Mouse (Mus musculus): Measurements from ENCODE around the gene Hs6st2. TPM values are rescaled to one million over a fixed set of nuclear protein-coding genes. Genes with fewer than 3 reads are reported as not detected.

Gene Hs6st2
- polyA plus RNA-seq, 1 experiment from 2014 or later: 131 TPM

DNA sequence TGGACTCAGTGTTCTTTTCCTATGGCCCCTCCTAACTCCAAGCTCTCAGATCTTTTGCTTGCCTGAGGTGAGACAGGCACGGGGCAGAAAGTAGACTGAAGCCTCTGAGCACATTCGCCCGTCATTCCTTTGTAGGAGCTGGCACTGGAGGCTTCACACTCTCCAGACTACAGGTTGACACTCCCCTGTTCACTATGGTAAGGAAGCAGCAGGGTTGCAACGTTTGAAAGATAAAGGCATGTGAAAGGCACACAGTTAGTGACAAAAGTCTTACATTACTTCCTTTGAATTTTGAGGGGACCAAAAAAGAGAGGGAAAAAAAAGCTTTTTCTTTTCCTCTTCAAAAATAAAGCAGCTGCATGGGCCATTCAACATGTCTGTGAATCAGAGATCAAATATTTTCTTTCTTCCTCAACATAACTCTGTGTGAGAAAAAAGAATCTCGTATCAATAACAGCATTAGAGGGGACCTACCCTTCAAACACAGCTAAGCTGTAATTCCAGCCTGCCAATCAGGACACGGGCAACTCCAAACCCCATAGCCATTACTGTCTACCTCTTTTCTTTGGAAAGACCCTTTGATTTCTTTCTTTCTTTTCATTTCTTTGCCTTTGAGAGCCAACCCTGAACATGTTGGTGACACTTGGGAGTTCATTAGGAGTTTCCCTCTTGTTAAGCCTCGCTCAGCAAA is 177.7 kb downstream of the Hs6st2 start:
- in situ Hi-C loops (cut with MboI; ENCODE audit: low pct_unique_long_range_greater_than_20kb): loop anchor here (10.0 kb wide), 1 partner anchor 201 kb away; no protein-coding TSS in a partner anchor
- CTCF ChIA-PET: interaction anchor here (1.0 kb wide), 1 partner anchor 9 kb away, joined by 3 read pairs; no protein-coding TSS in a partner anchor
- POLR2A ChIA-PET: no interaction called here
- H3K27me3 ChIP-seq: peaks cover 18% of the 10 kb centered on the region
- no peak for ATAC-seq
- no peak for DNase-seq (ENCODE audit: low read depth, low spot score)
- no peak for TF ChIP-seq CTCF (IDR thresholded peaks at IDR 0.05)

DNA sequence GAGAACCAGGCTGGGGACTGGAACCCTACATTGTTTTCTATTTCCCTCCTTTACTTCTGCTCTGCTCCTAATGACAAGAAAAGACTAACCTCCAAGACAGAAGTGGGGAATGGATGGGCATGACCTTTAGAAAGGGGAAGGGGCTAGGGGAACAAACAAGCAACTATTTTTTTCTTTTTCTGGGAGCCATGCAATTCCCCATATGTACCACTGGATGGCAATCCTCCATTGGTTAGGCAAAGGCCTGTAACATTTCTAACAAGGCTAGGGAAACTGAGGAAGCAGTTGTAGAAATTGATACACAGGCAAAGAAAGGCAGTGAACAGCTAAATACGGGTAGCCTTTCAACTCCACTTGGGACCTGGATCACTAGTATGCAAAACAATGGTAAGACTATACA is 183.8 kb downstream of the Hs6st2 start:
- CTCF ChIA-PET: interaction anchor here (1.2 kb wide), 1 partner anchor 240 kb away, joined by 3 read pairs; no protein-coding TSS in a partner anchor
- ATAC-seq (no peak), DNase-seq (ENCODE audit: low read depth, low spot score) (no peak)
- POLR2A ChIA-PET: no interaction called here
- in situ Hi-C loops (cut with MboI; ENCODE audit: low pct_unique_long_range_greater_than_20kb): no loop called here
- H3K27me3 ChIP-seq: peaks cover 36% of the 10 kb centered on the region
- TF ChIP-seq CTCF (IDR thresholded peaks at IDR 0.05): peak; percentile 64

GRCm38 (mm10) chrX:51488374-51488773 is 193.3 kb downstream of the Hs6st2 start:
- ATAC-seq (no peak), DNase-seq (ENCODE audit: low read depth, low spot score) (peak; percentile 2)
- peaks cover 30% of the 10 kb centered on the region for H3K27me3 ChIP-seq
- ChIA-PET POLR2A (no interaction called here), CTCF (interaction anchor here (1.3 kb wide), 1 partner anchor 14 kb away, joined by 6 read pairs; no protein-coding TSS in a partner anchor)
- in situ Hi-C loops (cut with MboI; ENCODE audit: low pct_unique_long_range_greater_than_20kb): no loop called here
- no peak for TF ChIP-seq CTCF (IDR thresholded peaks at IDR 0.05)

GRCm38 (mm10) chrX:51469411-51469810 is 212.2 kb downstream of the Hs6st2 start:
- no peak for DNase-seq (ENCODE audit: low read depth, low spot score)
- POLR2A ChIA-PET: no interaction called here
- H3K27me3 ChIP-seq: peaks cover 63% of the 10 kb centered on the region
- CTCF ChIA-PET: interaction anchor here (2.3 kb wide), 1 partner anchor 15 kb away, joined by 6 read pairs; no protein-coding TSS in a partner anchor
- in situ Hi-C loops (cut with MboI; ENCODE audit: low pct_unique_long_range_greater_than_20kb): no loop called here
- ATAC-seq: no peak
- TF ChIP-seq CTCF (IDR thresholded peaks at IDR 0.05): no peak

GRCm38 (mm10) chrX:51461413-51461812 is 220.2 kb downstream of the Hs6st2 start:
- peaks cover 21% of the 10 kb centered on the region for H3K27me3 ChIP-seq
- in situ Hi-C loops (cut with MboI; ENCODE audit: low pct_unique_long_range_greater_than_20kb): no loop called here

GRCm38 (mm10) chrX:51443366-51443765 is 238.3 kb downstream of the Hs6st2 start:
- in situ Hi-C loops (cut with MboI; ENCODE audit: low pct_unique_long_range_greater_than_20kb): no loop called here
- POLR2A ChIA-PET: no interaction called here

More at GRCm38 (mm10) chrX:51461413-51461812, 220.2 kb downstream of the Hs6st2 start:
- ChIA-PET POLR2A (no interaction called here), CTCF (no interaction called here)
- DNase-seq (ENCODE audit: low read depth, low spot score) (no peak), ATAC-seq (no peak)
- no peak for TF ChIP-seq CTCF (IDR thresholded peaks at IDR 0.05)

DNA sequence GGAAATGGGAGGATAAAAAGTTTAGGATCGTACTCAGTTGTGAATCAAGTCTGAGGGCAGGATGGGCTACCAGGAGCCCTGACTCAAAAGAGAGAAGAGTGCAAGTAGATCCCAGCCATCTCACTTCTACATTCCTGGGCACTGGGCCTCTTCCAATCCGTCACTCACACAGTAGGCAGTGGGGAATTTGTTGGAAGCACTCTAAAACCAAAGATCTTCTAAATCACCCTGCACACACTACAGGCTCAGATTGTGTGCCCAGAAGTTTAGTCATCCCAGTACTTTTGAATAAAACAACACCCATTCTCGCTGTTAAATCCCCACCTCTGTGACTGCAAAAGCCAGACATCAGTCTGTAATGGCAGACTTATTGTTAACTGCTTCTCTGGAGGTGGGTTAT is 249.9 kb downstream of the Hs6st2 start:
- in situ Hi-C loops (cut with MboI; ENCODE audit: low pct_unique_long_range_greater_than_20kb): no loop called here
- DNase-seq (ENCODE audit: low read depth, low spot score): no peak
- TF ChIP-seq CTCF (IDR thresholded peaks at IDR 0.05): no peak
- no peak for ATAC-seq
- POLR2A ChIA-PET: no interaction called here
- CTCF ChIA-PET: no interaction called here
- no peaks in the 10 kb centered on the region for H3K27me3 ChIP-seq

More at GRCm38 (mm10) chrX:51443366-51443765, 238.3 kb downstream of the Hs6st2 start:
- DNase-seq (ENCODE audit: low read depth, low spot score) (no peak), ATAC-seq (no peak)
- no peak for TF ChIP-seq CTCF (IDR thresholded peaks at IDR 0.05)
- peaks cover 35% of the 10 kb centered on the region for H3K27me3 ChIP-seq
- CTCF ChIA-PET: no interaction called here

DNA sequence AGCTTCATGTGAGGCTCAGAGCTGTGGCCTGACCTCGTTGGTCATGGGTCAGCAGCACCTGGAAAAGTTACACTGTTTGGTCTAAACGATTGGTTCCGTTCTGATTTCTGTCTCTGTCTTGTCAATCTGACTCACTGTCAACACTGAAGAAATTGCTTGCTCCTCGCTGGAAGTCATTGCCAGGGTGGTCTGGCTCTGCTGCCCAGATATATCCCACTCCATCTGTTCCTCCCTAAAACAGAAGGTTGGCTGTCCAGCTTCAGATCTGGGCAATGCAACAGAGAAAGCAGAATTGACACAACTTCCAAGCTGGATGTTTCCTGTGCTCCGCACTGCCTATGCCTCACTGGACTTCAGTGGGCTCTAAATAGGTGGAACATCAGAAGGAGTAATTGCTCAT is 256.6 kb downstream of the Hs6st2 start:
- peaks cover 6% of the 10 kb centered on the region for H3K27me3 ChIP-seq
- ChIA-PET CTCF (no interaction called here), POLR2A (no interaction called here)
- DNase-seq (ENCODE audit: low read depth, low spot score) (no peak), ATAC-seq (no peak)
- no peak for TF ChIP-seq CTCF (IDR thresholded peaks at IDR 0.05)
- in situ Hi-C loops (cut with MboI; ENCODE audit: low pct_unique_long_range_greater_than_20kb): no loop called here

GRCm38 (mm10) chrX:51410289-51410688 is 271.4 kb downstream of the Hs6st2 start:
- in situ Hi-C loops (cut with MboI; ENCODE audit: low pct_unique_long_range_greater_than_20kb): no loop called here
- peaks cover 20% of the 10 kb centered on the region for H3K27me3 ChIP-seq
- no peak for ATAC-seq
- ChIA-PET POLR2A (no interaction called here), CTCF (interaction anchor here (2.0 kb wide), 1 partner anchor 9 kb away, joined by 5 read pairs; no protein-coding TSS in a partner anchor)
- TF ChIP-seq CTCF (IDR thresholded peaks at IDR 0.05): no peak
- no peak for DNase-seq (ENCODE audit: low read depth, low spot score)

GRCm38 (mm10) chrX:51397457-51397856 is 284.2 kb downstream of the Hs6st2 start:
- POLR2A ChIA-PET: interaction anchor here (1.3 kb wide), 1 partner anchor 81 kb away, joined by 3 read pairs; no protein-coding TSS in a partner anchor
- peak; percentile 48 for TF ChIP-seq CTCF (IDR thresholded peaks at IDR 0.05)

GRCm38 (mm10) chrX:51374670-51375069 is 307.0 kb downstream of the Hs6st2 start:
- DNase-seq (ENCODE audit: low read depth, low spot score) (no peak), ATAC-seq (peak; percentile 69)
- CTCF ChIA-PET: interaction anchor here (0.7 to 2.1 kb wide), 15 partner anchors 11 to 996 kb away, joined by 3 to 9 read pairs (median 3); no protein-coding TSS in a partner anchor
- peaks cover 10% of the 10 kb centered on the region for H3K27me3 ChIP-seq
- in situ Hi-C loops (cut with MboI; ENCODE audit: low pct_unique_long_range_greater_than_20kb): loop anchor here (5.0 to 10.0 kb wide), 3 partner anchors 170 to 697 kb away; partner anchors contain the start of gene Mbnl3
- POLR2A ChIA-PET: no interaction called here
- TF ChIP-seq CTCF (IDR thresholded peaks at IDR 0.05): peak; percentile 83

More at GRCm38 (mm10) chrX:51397457-51397856, 284.2 kb downstream of the Hs6st2 start:
- CTCF ChIA-PET: interaction anchor here (1.1 to 1.4 kb wide), 3 partner anchors 9 to 469 kb away, joined by 3 to 4 read pairs (median 3); no protein-coding TSS in a partner anchor
- ATAC-seq: no peak
- in situ Hi-C loops (cut with MboI; ENCODE audit: low pct_unique_long_range_greater_than_20kb): loop anchor here (10.0 kb wide), 1 partner anchor 467 kb away; no protein-coding TSS in a partner anchor
- H3K27me3 ChIP-seq: no peaks in the 10 kb centered on the region
- no peak for DNase-seq (ENCODE audit: low read depth, low spot score)

All from Patski (cell line).